Mouse (Mus musculus) ES-E14 (cell line): ENCODE measurements around the gene Alkbh1.

Experiments
- CHD2 ChIP-seq: IDR thresholded peaks from 2 replicates; pipeline ENCODE4 v1.6.1; 2014; ENCODE audit warnings: mild to moderate bottlenecking, low read depth, low read length, inconsistent platforms
- HCFC1 ChIP-seq: IDR thresholded peaks from 2 replicates; pipeline ENCODE4 v1.6.1; 2012; ENCODE audit warnings: low read length, inconsistent platforms, borderline replicate concordance; ENCODE audit not compliant: insufficient read depth
- MAFK ChIP-seq: IDR thresholded peaks from 2 replicates; pipeline ENCODE4 v1.6.1; 2014; ENCODE audit warnings: mild to moderate bottlenecking, low read depth, low read length, inconsistent platforms; ENCODE audit not compliant: insufficient read depth
- ZC3H11A ChIP-seq: IDR thresholded peaks from 2 replicates; pipeline ENCODE4 v1.6.1; 2012; ENCODE audit warnings: low read depth, mild to moderate bottlenecking, inconsistent platforms, low read length, borderline replicate concordance
- ZNF384 ChIP-seq: IDR thresholded peaks from 2 replicates; pipeline ENCODE4 v1.6.1; 2012; ENCODE audit warnings: low read depth, low read length, inconsistent platforms

- TF ChIP-seq ZNF384 (no peak), CHD2 (no peak), HCFC1 (no peak), MAFK (no peak), ZC3H11A (no peak)
These were observed 23.8 kb downstream of the Alkbh1 start for GRCm38 (mm10) chr12:87419974-87420485.
